Mouse (Mus musculus): Measurements from ENCODE around the gene Mgat5. TPM values are rescaled to one million over a fixed set of nuclear protein-coding genes. Genes with fewer than 3 reads are reported as not detected.

Mgat5 gene
- polyA plus RNA-seq, 1 experiment from 2014 or later, result 4.6 TPM

GRCm38 (mm10) chr1:127248433-127248832, 43.6 kb downstream of the Mgat5 start:
- Histone ChIP-seq H3K27ac (no peak overlapping the region), H3K4me1 (replicated peaks; ENCODE audit: insufficient read depth, low read length) (no peaks in the 10 kb centered on the region), H3K4me2 (ENCODE audit: low read length) (no peak overlapping the region), H3K9ac (ENCODE audit: low read depth, low read length) (no peak overlapping the region), H3K9me3 (replicated peaks; ENCODE audit: low read length) (no peaks in the 10 kb centered on the region), H3K27me3 (ENCODE audit: insufficient read depth, low read length) (no peaks in the 10 kb centered on the region), H3K4me3 (replicated peaks; ENCODE audit: low read depth, low read length) (no peak overlapping the region), H3K36me3 (ENCODE audit: insufficient read depth, low read length) (no peaks in the 10 kb centered on the region)
- DNase-seq (ENCODE audit: low spot score) (no peak), ATAC-seq (replicated peaks; ENCODE audit: low FRiP score, low read depth) (no peak)
- TF ChIP-seq CTCF (IDR thresholded peaks at IDR 0.05; ENCODE audit: low read depth), result no peak
- 76% methylated on average over 1 of the region's 1 CpGs for WGBS

GRCm38 (mm10) chr1:127249621-127250020, 44.8 kb downstream of the Mgat5 start:
- no peak overlapping the region for H3K9ac ChIP-seq (ENCODE audit: low read depth, low read length)
- H3K27ac ChIP-seq, result no peak overlapping the region
- no peak for TF ChIP-seq CTCF (IDR thresholded peaks at IDR 0.05; ENCODE audit: low read depth)
- no peaks in the 10 kb centered on the region for H3K4me1 ChIP-seq (replicated peaks; ENCODE audit: insufficient read depth, low read length)
- ATAC-seq (replicated peaks; ENCODE audit: low FRiP score, low read depth) (no peak), DNase-seq (ENCODE audit: low spot score) (no peak)
- H3K4me3 ChIP-seq (replicated peaks; ENCODE audit: low read depth, low read length), result no peak overlapping the region
- no peaks in the 10 kb centered on the region for H3K27me3 ChIP-seq (ENCODE audit: insufficient read depth, low read length)
- no peaks in the 10 kb centered on the region for H3K36me3 ChIP-seq (ENCODE audit: insufficient read depth, low read length)
- H3K4me2 ChIP-seq (ENCODE audit: low read length), result no peak overlapping the region
- H3K9me3 ChIP-seq (replicated peaks; ENCODE audit: low read length), result no peaks in the 10 kb centered on the region

DNA sequence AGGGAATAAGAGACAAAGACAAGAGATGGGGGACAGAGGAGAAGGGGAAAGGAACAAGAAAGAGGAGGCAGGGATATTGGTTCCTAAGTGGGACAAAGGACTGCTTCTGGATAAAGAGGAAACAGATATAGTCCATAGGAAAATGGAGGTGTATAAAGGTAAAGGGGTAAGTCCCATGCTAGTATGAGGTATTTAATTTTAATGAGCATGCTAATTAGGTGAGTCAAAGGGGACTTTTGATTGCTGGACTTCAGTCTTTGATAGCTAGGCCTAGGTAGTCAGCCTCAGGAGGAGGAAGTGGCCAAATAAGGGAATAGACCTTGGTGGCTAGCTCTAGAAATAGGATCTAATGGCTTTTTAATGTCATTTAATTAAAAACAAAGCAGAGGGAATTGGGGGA, 45.5 kb downstream of the Mgat5 start:
- Histone ChIP-seq H3K4me2 (ENCODE audit: low read length) (no peak overlapping the region), H3K4me1 (replicated peaks; ENCODE audit: insufficient read depth, low read length) (no peaks in the 10 kb centered on the region), H3K9me3 (replicated peaks; ENCODE audit: low read length) (no peaks in the 10 kb centered on the region), H3K27ac (no peak overlapping the region), H3K36me3 (ENCODE audit: insufficient read depth, low read length) (no peaks in the 10 kb centered on the region), H3K4me3 (replicated peaks; ENCODE audit: low read depth, low read length) (no peak overlapping the region), H3K9ac (ENCODE audit: low read depth, low read length) (no peak overlapping the region), H3K27me3 (ENCODE audit: insufficient read depth, low read length) (no peaks in the 10 kb centered on the region)
- ATAC-seq (replicated peaks; ENCODE audit: low FRiP score, low read depth) (no peak), DNase-seq (ENCODE audit: low spot score) (no peak)
- TF ChIP-seq CTCF (IDR thresholded peaks at IDR 0.05; ENCODE audit: low read depth), result no peak

DNA sequence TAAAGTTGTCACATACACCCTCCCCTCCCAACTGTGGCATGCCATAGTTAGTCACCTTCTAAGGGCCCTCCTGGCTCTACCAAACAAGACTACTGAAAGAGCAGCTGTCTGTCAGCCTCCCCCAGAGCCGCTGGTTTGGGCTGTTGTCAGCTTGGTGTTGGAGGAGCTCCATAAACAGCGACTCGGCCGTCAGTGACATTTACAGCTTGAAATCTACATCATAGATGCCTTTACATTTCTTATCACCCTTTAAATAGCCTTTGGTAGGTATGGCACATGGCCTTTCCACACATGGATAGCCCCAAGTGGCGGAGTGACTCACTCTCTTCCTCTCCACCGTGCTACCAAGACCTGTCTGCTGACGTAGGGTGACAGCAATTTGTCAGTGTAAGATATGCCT, 46.9 kb downstream of the Mgat5 start:
- H3K4me3 ChIP-seq (replicated peaks; ENCODE audit: low read depth, low read length), result no peak overlapping the region
- H3K27ac ChIP-seq, result no peak overlapping the region
- no peak overlapping the region for H3K4me2 ChIP-seq (ENCODE audit: low read length)
- no peak for DNase-seq (ENCODE audit: low spot score)
- H3K9ac ChIP-seq (ENCODE audit: low read depth, low read length), result no peak overlapping the region
- H3K27me3 ChIP-seq (ENCODE audit: insufficient read depth, low read length), result no peaks in the 10 kb centered on the region
- no peak for TF ChIP-seq CTCF (IDR thresholded peaks at IDR 0.05; ENCODE audit: low read depth)
- 72% methylated on average over 7 of the region's 7 CpGs for WGBS
- 0 out of 2 replicates have a peak, but pooled peaks cover 3% of the 10 kb centered on the region for H3K36me3 ChIP-seq (ENCODE audit: insufficient read depth, low read length)
- no peak for ATAC-seq (replicated peaks; ENCODE audit: low FRiP score, low read depth)
- no peaks in the 10 kb centered on the region for H3K9me3 ChIP-seq (replicated peaks; ENCODE audit: low read length)
- no peaks in the 10 kb centered on the region for H3K4me1 ChIP-seq (replicated peaks; ENCODE audit: insufficient read depth, low read length)

DNA sequence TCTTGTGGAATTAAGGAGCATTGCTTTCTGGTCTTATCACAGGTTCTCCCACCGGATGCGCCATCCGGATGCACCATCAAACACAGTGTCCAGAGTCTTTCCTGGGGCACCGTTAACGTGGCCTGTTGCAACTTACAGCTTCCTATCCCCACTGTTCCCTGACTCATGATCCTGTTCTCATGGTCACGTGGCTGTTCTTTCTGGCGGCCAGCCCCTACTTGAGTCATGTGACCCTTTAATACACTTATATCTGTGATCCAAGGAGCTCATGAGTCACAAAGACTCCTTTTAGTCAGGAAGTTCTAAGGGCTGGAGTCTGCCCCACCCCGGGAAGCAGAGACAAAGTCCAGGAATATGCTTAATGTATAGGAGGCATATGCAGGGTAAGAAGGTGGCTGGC, 52.2 kb downstream of the Mgat5 start:
- no peak overlapping the region for H3K4me2 ChIP-seq (ENCODE audit: low read length)
- H3K9ac ChIP-seq (ENCODE audit: low read depth, low read length), result no peak overlapping the region
- H3K36me3 ChIP-seq (ENCODE audit: insufficient read depth, low read length), result 0 out of 2 replicates have a peak, but pooled peaks cover 3% of the 10 kb centered on the region
- 85% methylated on average over 8 of the region's 8 CpGs for WGBS
- H3K4me1 ChIP-seq (replicated peaks; ENCODE audit: insufficient read depth, low read length), result no peaks in the 10 kb centered on the region
- no peak for TF ChIP-seq CTCF (IDR thresholded peaks at IDR 0.05; ENCODE audit: low read depth)
- ATAC-seq (replicated peaks; ENCODE audit: low FRiP score, low read depth), result no peak
- H3K9me3 ChIP-seq (replicated peaks; ENCODE audit: low read length), result no peaks in the 10 kb centered on the region
- no peak for DNase-seq (ENCODE audit: low spot score)
- no peak overlapping the region for H3K4me3 ChIP-seq (replicated peaks; ENCODE audit: low read depth, low read length)
- no peak overlapping the region for H3K27ac ChIP-seq
- no peaks in the 10 kb centered on the region for H3K27me3 ChIP-seq (ENCODE audit: insufficient read depth, low read length)

DNA sequence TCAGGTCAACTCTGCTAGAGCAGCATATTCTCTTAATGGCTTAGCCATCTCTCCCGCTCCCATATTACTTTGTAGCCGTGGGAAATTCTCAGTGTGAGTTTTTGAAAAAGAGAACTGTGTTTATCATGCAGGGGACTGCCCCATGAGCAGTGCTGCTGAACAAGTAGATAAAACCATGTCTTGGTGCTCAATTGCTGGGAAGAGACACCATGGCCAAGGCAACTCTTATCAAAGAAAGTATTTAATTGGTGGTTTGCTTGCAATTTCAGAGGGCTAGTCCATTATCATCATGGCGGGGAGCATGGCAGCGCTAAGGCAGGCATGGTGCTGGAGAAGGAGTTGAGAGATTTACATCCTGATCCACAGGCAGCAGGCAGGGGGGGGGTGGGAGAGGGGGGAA, 54.9 kb downstream of the Mgat5 start:
- 88% methylated on average over 4 of the region's 4 CpGs for WGBS
- no peak overlapping the region for H3K4me2 ChIP-seq (ENCODE audit: low read length)
- H3K4me1 ChIP-seq (replicated peaks; ENCODE audit: insufficient read depth, low read length), result no peaks in the 10 kb centered on the region
- ATAC-seq (replicated peaks; ENCODE audit: low FRiP score, low read depth) (no peak), DNase-seq (ENCODE audit: low spot score) (no peak)
- no peaks in the 10 kb centered on the region for H3K27me3 ChIP-seq (ENCODE audit: insufficient read depth, low read length)
- no peak for TF ChIP-seq CTCF (IDR thresholded peaks at IDR 0.05; ENCODE audit: low read depth)
- H3K27ac ChIP-seq, result no peak overlapping the region
- no peak overlapping the region for H3K9ac ChIP-seq (ENCODE audit: low read depth, low read length)
- H3K9me3 ChIP-seq (replicated peaks; ENCODE audit: low read length), result no peaks in the 10 kb centered on the region
- H3K4me3 ChIP-seq (replicated peaks; ENCODE audit: low read depth, low read length), result no peak overlapping the region
- 0 out of 2 replicates have a peak, but pooled peaks cover 3% of the 10 kb centered on the region for H3K36me3 ChIP-seq (ENCODE audit: insufficient read depth, low read length)

DNA sequence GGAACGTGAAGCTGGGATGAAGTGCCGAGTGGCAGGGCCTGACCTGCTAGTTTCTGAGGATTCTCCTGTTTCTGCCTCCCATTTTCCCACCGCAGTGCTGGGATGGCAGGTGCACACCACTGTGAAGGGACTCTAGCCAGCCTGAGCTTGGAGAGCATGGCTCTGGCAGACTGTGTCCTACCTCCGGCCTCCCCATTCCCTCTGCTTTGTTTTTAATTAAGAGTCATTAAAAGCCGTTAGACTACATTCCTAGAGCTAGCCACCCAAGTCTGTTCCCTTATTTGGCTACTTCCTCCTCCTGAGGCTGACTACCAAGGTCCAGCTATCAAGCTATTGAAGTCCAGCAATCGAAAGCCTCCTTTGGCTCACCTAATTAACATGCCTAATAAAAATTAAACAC, 56.2 kb downstream of the Mgat5 start:
- 28% methylated on average over 6 of the region's 6 CpGs for WGBS
- Histone ChIP-seq H3K4me1 (replicated peaks; ENCODE audit: insufficient read depth, low read length) (no peaks in the 10 kb centered on the region), H3K9me3 (replicated peaks; ENCODE audit: low read length) (no peaks in the 10 kb centered on the region), H3K27me3 (ENCODE audit: insufficient read depth, low read length) (no peaks in the 10 kb centered on the region), H3K4me3 (replicated peaks; ENCODE audit: low read depth, low read length) (no peak overlapping the region), H3K27ac (peak overlapping the region; percentile 34; the same call in 1 of the 2 replicates), H3K9ac (ENCODE audit: low read depth, low read length) (no peak overlapping the region), H3K36me3 (ENCODE audit: insufficient read depth, low read length) (0 out of 2 replicates have a peak, but pooled peaks cover 2% of the 10 kb centered on the region), H3K4me2 (ENCODE audit: low read length) (no peak overlapping the region)
- peak; percentile 88 for ATAC-seq (replicated peaks; ENCODE audit: low FRiP score, low read depth)
- DNase-seq (ENCODE audit: low spot score), result peak; percentile 77
- TF ChIP-seq CTCF (IDR thresholded peaks at IDR 0.05; ENCODE audit: low read depth), result no peak
